Mouse (Mus musculus) lung, adult 2 months (tissue): ENCODE data around the gene Adarb1.

Experiments
- CTCF ChIP-seq: fragments of 200-500 bp; IDR thresholded peaks from 2 replicates; pipeline ENCODE4 v1.5.1; 2011; ENCODE audit warnings: mild to moderate bottlenecking, low read length, control low read depth; ENCODE audit not compliant: insufficient read depth
- POLR2A ChIP-seq: fragments of 200-500 bp; IDR thresholded peaks from 2 replicates; pipeline ENCODE4 v1.6.1; 2011; ENCODE audit warnings: low read depth, mild to moderate bottlenecking, control low read depth, low read length, borderline replicate concordance; ENCODE audit errors: extremely low read depth

DNA sequence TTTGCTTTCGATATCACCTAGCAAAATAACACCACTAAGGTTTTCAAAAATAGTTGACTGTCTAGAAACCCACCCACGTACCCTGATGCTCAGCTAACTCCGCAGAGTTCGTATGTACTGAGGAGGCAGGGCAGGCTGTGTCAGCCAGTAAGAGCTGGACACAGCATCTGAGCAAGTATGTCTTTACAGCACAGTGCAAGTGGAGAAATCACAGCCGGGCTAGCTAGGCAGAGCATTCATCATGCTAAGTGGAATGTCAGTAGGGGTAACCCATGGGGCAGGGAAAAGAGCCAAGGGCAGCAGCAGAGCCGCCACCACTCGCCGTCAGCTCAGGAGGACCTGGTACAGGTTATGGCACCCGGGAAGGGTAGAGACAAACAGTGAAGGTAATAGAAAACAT is 84.6 kb downstream of the Adarb1 start:
- TF ChIP-seq CTCF (no peak), POLR2A (no peak)
